Mouse (Mus musculus): Measurements from ENCODE around the gene Dstn.

- no peak for TF ChIP-seq CTCF (IDR thresholded peaks at IDR 0.05; ENCODE audit: insufficient read depth, low read depth, low read length)
- no peak for TF ChIP-seq POLR2A (IDR thresholded peaks at IDR 0.05; ENCODE audit: insufficient read depth, low read depth, low read length)
Observed at GRCm38 (mm10) chr2:143916229-143916628, 1.1 kb downstream of the Dstn start.

Measured in olfactory bulb, adult 2 months (tissue).